Mouse (Mus musculus): ENCODE data around the gene Hist1h2ad. TPM values are rescaled to one million over a fixed set of nuclear protein-coding genes. Genes with fewer than 3 reads are reported as not detected.
"Not testable (repeated sequence)": the region's sequence is repeated elsewhere in the genome, so short reads cannot be mapped to it uniquely, and the experiment has no call there.

Gene Hist1h2ad
- polyA plus RNA-seq, 1 experiment from 2014 or later = 4.6 TPM

- peak within 1 kb of the TSS; percentile 66 for H3K4me2 ChIP-seq
- under 1% methylated on average over 28 of the region's 53 CpGs for WGBS
- H3K27me3 ChIP-seq, H3K36me3 ChIP-seq, H3K9me3 ChIP-seq: not testable (repeated sequence)
- H3K4me3 ChIP-seq = peak within 1 kb of the TSS; percentile 48
- H3K4me1 ChIP-seq = peaks cover 36% of the 10 kb centered on the region
- peak within 1 kb of the TSS; percentile 61 for H3K9ac ChIP-seq
- H3K27ac ChIP-seq = peak within 1 kb of the TSS; percentile 98
- ATAC-seq (ENCODE audit: borderline replicate concordance, extremely low read depth, low FRiP score, low TSS enrichment) = peak; percentile 53; the same call in 1 of the 2 replicates
These were observed 40.4 kb upstream of the Hist1h2ad start, which contains the start of gene Hist1h2af for GRCm38 (mm10) chr13:23533560-23534367. Gene Hist1h2af (plus strand): TSS chr13:23533906.

DNA sequence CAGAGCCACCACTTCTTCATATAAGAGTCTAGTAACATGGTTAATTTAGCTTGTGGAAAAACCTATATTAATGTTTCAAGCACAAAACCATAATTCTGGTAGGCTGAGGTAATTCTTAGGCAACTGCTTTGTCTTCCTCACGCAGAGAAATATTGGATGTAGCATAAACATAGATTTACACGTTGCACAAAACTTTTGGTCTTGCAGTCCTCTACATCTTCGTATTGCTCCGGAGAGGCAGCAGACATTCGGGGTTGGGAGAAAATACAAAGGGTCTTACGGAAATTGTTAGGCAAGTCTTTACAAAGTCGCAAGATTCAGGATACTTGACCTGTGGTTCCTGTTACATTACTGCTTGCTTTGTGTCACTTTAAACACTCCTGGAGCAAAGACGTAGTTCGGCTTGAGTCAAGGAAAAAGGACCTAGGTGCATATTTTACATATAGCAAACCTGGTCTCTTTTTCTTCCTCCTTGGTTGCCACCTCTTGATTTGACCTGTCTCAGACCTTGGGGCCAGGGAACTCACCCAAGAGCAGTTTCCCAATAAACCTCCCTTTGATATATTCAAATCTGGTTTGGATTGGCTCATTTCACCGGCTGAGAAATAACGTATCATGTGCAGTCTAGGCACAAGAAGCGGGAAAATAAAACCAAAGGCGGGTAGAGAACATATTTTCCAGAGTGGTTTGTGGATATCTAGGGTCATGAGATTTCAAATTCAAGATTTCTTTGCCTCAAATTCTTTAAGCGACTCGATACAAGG is 39.6 kb upstream of the Hist1h2ad start:
- Histone ChIP-seq H3K4me2 (peak overlapping the region; percentile 66), H3K36me3 (no peaks in the 10 kb centered on the region), H3K9ac (peak overlapping the region; percentile 61), H3K9me3 (no peaks in the 10 kb centered on the region), H3K4me3 (peak overlapping the region; percentile 48), H3K27me3 (no peaks in the 10 kb centered on the region), H3K4me1 (peaks cover 31% of the 10 kb centered on the region), H3K27ac (peak overlapping the region; percentile 98)
- WGBS = 1% methylated on average over 15 of the region's 15 CpGs
- no peak for ATAC-seq (ENCODE audit: borderline replicate concordance, extremely low read depth, low FRiP score, low TSS enrichment)

DNA sequence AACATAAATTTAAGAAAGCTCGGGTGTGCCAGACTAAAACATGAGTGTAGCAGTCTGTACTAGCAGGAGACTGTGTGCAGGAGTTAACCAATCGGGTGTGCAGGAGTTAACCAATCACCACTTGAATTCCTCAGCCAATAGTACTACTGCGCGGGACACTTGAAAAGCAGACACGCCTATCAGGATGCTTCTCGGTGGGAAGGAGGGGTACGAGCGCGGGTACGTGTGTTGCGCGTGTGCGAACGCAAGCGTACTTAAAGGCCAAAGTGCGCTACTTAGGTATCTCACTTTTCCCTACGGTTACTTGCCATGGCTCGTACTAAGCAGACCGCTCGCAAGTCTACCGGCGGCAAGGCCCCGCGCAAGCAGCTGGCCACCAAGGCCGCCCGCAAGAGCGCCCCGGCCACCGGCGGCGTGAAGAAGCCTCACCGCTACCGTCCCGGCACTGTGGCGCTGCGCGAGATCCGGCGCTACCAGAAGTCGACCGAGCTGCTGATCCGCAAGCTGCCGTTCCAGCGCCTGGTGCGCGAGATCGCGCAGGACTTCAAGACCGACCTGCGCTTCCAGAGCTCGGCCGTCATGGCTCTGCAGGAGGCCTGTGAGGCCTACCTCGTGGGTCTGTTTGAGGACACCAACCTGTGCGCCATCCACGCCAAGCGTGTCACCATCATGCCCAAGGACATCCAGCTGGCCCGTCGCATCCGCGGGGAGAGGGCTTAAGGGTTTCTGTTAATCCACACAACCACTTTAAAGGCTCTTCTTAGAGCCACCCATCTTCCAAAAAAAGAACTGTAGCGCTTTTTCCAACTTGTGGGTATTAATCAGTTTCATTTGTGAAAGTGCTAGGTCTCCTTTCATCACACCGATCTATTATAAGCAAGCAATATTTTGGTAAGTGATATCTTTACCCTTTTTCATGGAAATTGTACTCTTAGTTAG is 38.8 kb upstream of the Hist1h2ad start, which contains the start of gene Hist1h3g:
Gene Hist1h3g (plus strand): TSS at position 286 of the 939 bp plus-strand sequence.
- peak within 1 kb of the TSS; percentile 66 for H3K4me2 ChIP-seq
- H3K27me3 ChIP-seq, H3K9me3 ChIP-seq, H3K36me3 ChIP-seq: not testable (repeated sequence)
- peak; percentile 89 for ATAC-seq (ENCODE audit: borderline replicate concordance, extremely low read depth, low FRiP score, low TSS enrichment)
- peak within 1 kb of the TSS; percentile 61 for H3K9ac ChIP-seq
- peak within 1 kb of the TSS; percentile 48 for H3K4me3 ChIP-seq
- WGBS = under 1% methylated on average over 41 of the region's 62 CpGs
- H3K4me1 ChIP-seq = peaks cover 31% of the 10 kb centered on the region
- peak within 1 kb of the TSS; percentile 98 for H3K27ac ChIP-seq

GRCm38 (mm10) chr13:23536076-23536822 is 37.9 kb upstream of the Hist1h2ad start:
- Histone ChIP-seq H3K36me3 (no peaks in the 10 kb centered on the region), H3K27me3 (no peaks in the 10 kb centered on the region), H3K9ac (peak overlapping the region; percentile 58), H3K27ac (peak overlapping the region; percentile 98), H3K9me3 (no peaks in the 10 kb centered on the region), H3K4me3 (peak overlapping the region; percentile 48), H3K4me1 (peaks cover 31% of the 10 kb centered on the region), H3K4me2 (peak overlapping the region; percentile 66)
- ATAC-seq (ENCODE audit: borderline replicate concordance, extremely low read depth, low FRiP score, low TSS enrichment) = no peak
- 13% methylated on average over 7 of the region's 7 CpGs for WGBS

DNA sequence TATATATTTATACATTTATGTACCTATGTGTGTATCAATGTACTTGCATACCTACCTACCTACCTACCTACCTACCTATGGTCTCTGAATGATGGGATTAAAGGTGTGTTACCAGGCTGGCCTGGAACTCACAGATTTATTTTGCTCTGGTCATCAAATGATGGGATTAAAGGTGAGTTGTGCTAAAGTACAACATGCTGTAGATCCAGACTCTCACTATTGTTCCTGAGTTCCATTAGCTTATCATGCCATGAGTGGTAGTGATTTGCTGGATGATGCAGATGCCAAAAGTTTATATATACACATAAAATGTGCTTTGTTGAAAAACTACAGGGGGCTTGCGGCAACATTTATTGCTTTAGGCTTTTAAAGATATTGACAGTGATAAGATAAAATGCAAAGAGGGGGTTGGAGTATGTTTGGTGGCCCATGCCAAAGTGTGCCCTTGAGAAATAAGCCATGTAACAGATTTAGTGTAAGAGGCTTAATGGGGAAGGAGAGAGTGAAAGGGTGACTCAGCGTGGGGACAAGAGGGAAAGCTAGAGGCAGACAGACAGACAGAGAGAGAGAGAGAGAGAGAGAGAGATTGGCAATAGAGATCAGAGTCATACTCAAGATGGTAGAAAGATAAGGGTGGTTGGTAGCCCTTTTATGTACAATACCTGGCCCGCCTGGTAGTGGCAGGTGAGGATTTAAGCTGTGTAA is 37.0 kb upstream of the Hist1h2ad start:
- WGBS = 41% methylated on average over 3 of the region's 3 CpGs
- Histone ChIP-seq H3K4me1 (peaks cover 29% of the 10 kb centered on the region), H3K4me2 (peak overlapping the region; percentile 66), H3K36me3 (no peaks in the 10 kb centered on the region), H3K9me3 (no peaks in the 10 kb centered on the region), H3K9ac (peak overlapping the region; percentile 11; the same call in 1 of the 2 replicates), H3K27me3 (no peaks in the 10 kb centered on the region), H3K27ac (0 out of 2 replicates have a peak overlapping the region, but pooled peaks have one; percentile 41), H3K4me3 (peak overlapping the region; percentile 48)
- no peak for ATAC-seq (ENCODE audit: borderline replicate concordance, extremely low read depth, low FRiP score, low TSS enrichment)

DNA sequence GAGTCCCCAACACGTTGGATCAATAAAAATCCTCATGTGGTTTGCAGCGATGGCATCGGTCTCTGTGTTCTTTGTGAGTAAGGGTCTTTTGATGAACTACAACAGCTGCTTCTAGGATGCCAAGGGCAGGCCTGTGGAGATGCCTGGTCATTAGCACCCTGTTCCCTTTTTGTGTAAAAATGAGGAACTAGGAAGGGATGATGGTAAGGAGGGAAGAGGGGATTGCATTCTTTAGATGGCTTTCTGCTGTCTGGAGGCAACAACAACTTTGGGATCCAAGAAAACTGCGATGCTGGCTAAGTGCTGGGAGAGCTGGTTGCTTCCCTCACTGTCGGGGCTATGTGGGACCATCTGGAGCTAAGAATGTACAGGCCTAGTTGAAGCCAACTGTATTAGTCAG is 35.9 kb upstream of the Hist1h2ad start:
- WGBS = 78% methylated on average over 5 of the region's 5 CpGs
- Histone ChIP-seq H3K4me2 (no peak overlapping the region), H3K4me1 (peaks cover 22% of the 10 kb centered on the region), H3K9ac (no peak overlapping the region), H3K27me3 (no peaks in the 10 kb centered on the region), H3K27ac (no peak overlapping the region), H3K36me3 (no peaks in the 10 kb centered on the region), H3K9me3 (no peaks in the 10 kb centered on the region), H3K4me3 (no peak overlapping the region)
- no peak for ATAC-seq (ENCODE audit: borderline replicate concordance, extremely low read depth, low FRiP score, low TSS enrichment)

DNA sequence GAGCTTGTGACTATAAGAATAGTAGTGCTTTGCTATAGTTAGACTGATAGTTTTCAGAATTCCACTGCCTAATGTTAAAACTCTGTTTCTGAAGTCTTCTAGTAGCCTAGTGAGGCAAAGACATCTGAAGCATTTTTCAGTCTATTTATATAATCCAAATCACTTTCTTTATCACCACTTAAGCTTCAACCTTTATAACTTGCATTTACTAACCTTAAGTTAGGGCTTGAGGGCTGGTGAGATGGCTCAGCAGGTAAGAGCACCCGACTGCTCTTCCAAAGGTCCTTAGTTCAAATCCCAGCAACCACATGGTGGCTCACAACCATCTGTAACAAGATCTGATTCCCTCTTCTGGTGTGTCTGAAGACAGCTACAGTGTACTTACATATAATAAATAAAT is 34.4 kb upstream of the Hist1h2ad start:
- not testable (repeated sequence) for H3K4me3 ChIP-seq; H3K9ac ChIP-seq; ATAC-seq (ENCODE audit: borderline replicate concordance, extremely low read depth, low FRiP score, low TSS enrichment); H3K27ac ChIP-seq; H3K4me2 ChIP-seq; H3K9me3 ChIP-seq; H3K27me3 ChIP-seq; H3K36me3 ChIP-seq
- WGBS = 55% methylated on average over 1 of the region's 1 CpGs
- peaks cover 17% of the 10 kb centered on the region for H3K4me1 ChIP-seq

DNA sequence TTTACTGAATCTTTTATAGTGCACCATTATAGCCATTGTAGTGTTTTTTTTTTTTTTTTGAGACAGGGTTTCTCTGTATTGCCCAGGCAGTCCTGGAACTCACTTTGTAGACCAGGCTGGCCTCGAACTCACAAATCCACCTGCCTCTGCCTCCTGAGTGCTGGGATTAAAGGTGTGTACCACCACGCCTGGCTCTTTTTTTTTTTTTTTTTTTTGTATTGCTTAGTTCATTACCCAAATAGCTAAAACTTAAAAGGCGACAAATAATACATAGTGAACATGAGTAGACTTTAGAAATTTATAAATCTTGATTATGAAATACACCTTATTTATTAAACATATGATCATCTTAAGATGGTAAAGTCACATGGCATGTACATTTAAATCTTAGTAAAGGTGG is 32.7 kb upstream of the Hist1h2ad start:
- no peak overlapping the region for H3K4me2 ChIP-seq

GRCm38 (mm10) chr13:23542225-23542980 is 31.8 kb upstream of the Hist1h2ad start:
- Histone ChIP-seq H3K9ac (peak overlapping the region; percentile 58), H3K4me3 (peak overlapping the region; percentile 49), H3K4me2 (peak overlapping the region; percentile 67), H3K27ac (peak overlapping the region; percentile 93)
- ATAC-seq (ENCODE audit: borderline replicate concordance, extremely low read depth, low FRiP score, low TSS enrichment); H3K27me3 ChIP-seq; H3K9me3 ChIP-seq; H3K36me3 ChIP-seq; H3K4me1 ChIP-seq: not testable (repeated sequence)
- 5% methylated on average over 3 of the region's 3 CpGs for WGBS

More for the DNA sequence above, 32.7 kb upstream of the Hist1h2ad start:
- H3K9me3 ChIP-seq = no peaks in the 10 kb centered on the region
- WGBS = 70% methylated on average over 3 of the region's 3 CpGs
- H3K27me3 ChIP-seq = no peaks in the 10 kb centered on the region
- H3K4me1 ChIP-seq = peaks cover 12% of the 10 kb centered on the region
- H3K27ac ChIP-seq = no peak overlapping the region
- no peak overlapping the region for H3K9ac ChIP-seq
- no peak overlapping the region for H3K4me3 ChIP-seq
- no peak for ATAC-seq (ENCODE audit: borderline replicate concordance, extremely low read depth, low FRiP score, low TSS enrichment)
- no peaks in the 10 kb centered on the region for H3K36me3 ChIP-seq
